In genomic region chr14:46821873-46822716, GRCm38 (mm10) we compare ENCODE assay signal across 8 mouse cellular contexts. TPM values are rescaled to one million over a fixed set of nuclear protein-coding genes. Genes with fewer than 3 reads are reported as not detected.
DNase-seq lines count a peak whose midpoint lies in the region; ATAC-seq and TF ChIP-seq lines count a peak whose summit lies in the region.

Gene Gmfb, minus strand, starts transcription at chr14:46822242.

- H3K27me3 ChIP-seq in CH12.LX (replicated peaks): no peaks in the 10 kb centered on the region
- no peaks in the 10 kb centered on the region for H3K27me3 ChIP-seq in forebrain, embryonic 11.5 days (ENCODE audit: control insufficient read depth, insufficient read depth, low read length)
- H3K27me3 ChIP-seq in heart, embryonic 16.5 days (ENCODE audit: control insufficient read depth, insufficient read depth, low read length): no peaks in the 10 kb centered on the region
- H3K27me3 ChIP-seq in liver, embryonic 16.5 days (ENCODE audit: control insufficient read depth, insufficient read depth, low read depth, low read length): no peaks in the 10 kb centered on the region
- peaks cover 11% of the 10 kb centered on the region; the same call in 1 of the 2 replicates for H3K27me3 ChIP-seq in neural tube, embryonic 13.5 days
- no peaks in the 10 kb centered on the region for H3K27me3 ChIP-seq in testis, adult 2 months (ENCODE audit: control insufficient read depth, insufficient read depth, low read length)

- H3K4me1 ChIP-seq in CH12.LX (ENCODE audit: control insufficient read depth in 1 of 2, insufficient read depth in 2 of 2): peaks cover 10 to 33% of the 10 kb centered on the region in 2 experiments
- H3K4me1 ChIP-seq in forebrain, embryonic 11.5 days (replicated peaks; ENCODE audit: control insufficient read depth, insufficient read depth, low read length): peaks cover 5% of the 10 kb centered on the region; the same call in 1 of the 2 replicates
- peaks cover 14% of the 10 kb centered on the region for H3K4me1 ChIP-seq in heart, embryonic 16.5 days (ENCODE audit: control insufficient read depth, insufficient read depth, low read length)
- peaks cover 21% of the 10 kb centered on the region for H3K4me1 ChIP-seq in liver, embryonic 16.5 days (ENCODE audit: control insufficient read depth, low read depth, low read length)
- peaks cover 22% of the 10 kb centered on the region for H3K4me1 ChIP-seq in neural tube, embryonic 13.5 days (replicated peaks)
- H3K4me1 ChIP-seq in testis, adult 2 months (ENCODE audit: control insufficient read depth, insufficient read depth, low read length): peaks cover 5% of the 10 kb centered on the region

- TF ChIP-seq RAD21 in CH12.LX (IDR thresholded peaks at IDR 0.05; ENCODE audit: low read depth, low read length): no peak; the same call in none of the 2 replicates

- no peak; the same call in 1 of the 2 replicates for TF ChIP-seq EP300 in CH12.LX (IDR thresholded peaks at IDR 0.05; ENCODE audit: low read length)

- H3K4me3 ChIP-seq in CH12.LX (replicated peaks in 1 of 3; ENCODE audit: low read depth in 2 of 3, low read length in 2 of 3, poor library complexity in 1 of 3): peak within 1 kb of the TSS; percentile 68 to 84 (median 83)
- peak within 1 kb of the TSS; percentile 89 for H3K4me3 ChIP-seq in forebrain, embryonic 11.5 days (ENCODE audit: low read depth, low read length)
- H3K4me3 ChIP-seq in heart, embryonic 16.5 days (ENCODE audit: low read length): peak within 1 kb of the TSS; percentile 85
- H3K4me3 ChIP-seq in liver, embryonic 16.5 days (ENCODE audit: low read depth, low read length): peak within 1 kb of the TSS; percentile 92
- H3K4me3 ChIP-seq in neural tube, embryonic 13.5 days: peak within 1 kb of the TSS; percentile 89
- H3K4me3 ChIP-seq in testis, adult 2 months (ENCODE audit: control insufficient read depth, low read depth, low read length): peak within 1 kb of the TSS; percentile 98

- peak; percentile 85 for TF ChIP-seq POLR2A in CH12.LX (IDR thresholded peaks at IDR 0.05; ENCODE audit: low read depth, low read length)
- TF ChIP-seq POLR2A in testis, adult 2 months (IDR thresholded peaks at IDR 0.05; ENCODE audit: control insufficient read depth, low read depth, low read length): peak; percentile 84

- in situ Hi-C loops in CH12.LX (cut with MboI; ENCODE audit: low pct_ligation_motif_present, low pct_unique_long_range_greater_than_20kb, low sequenced_read_pairs): no loop called here

- H3K36me3 ChIP-seq in CH12.LX (replicated peaks in 1 of 2; ENCODE audit: control insufficient read depth in 1 of 2, insufficient read depth in 1 of 2, low read length in 1 of 2): peaks cover 2 to 8% of the 10 kb centered on the region in 2 experiments
- H3K36me3 ChIP-seq in forebrain, embryonic 11.5 days (ENCODE audit: control insufficient read depth, insufficient read depth, low read length): no peaks in the 10 kb centered on the region
- H3K36me3 ChIP-seq in heart, embryonic 16.5 days (ENCODE audit: control insufficient read depth, insufficient read depth): peaks cover 1% of the 10 kb centered on the region
- H3K36me3 ChIP-seq in liver, embryonic 16.5 days (ENCODE audit: control insufficient read depth, insufficient read depth): no peaks in the 10 kb centered on the region
- H3K36me3 ChIP-seq in neural tube, embryonic 13.5 days: peaks cover 1% of the 10 kb centered on the region; the same call in 1 of the 2 replicates
- no peaks in the 10 kb centered on the region; the same call in 1 of the 2 replicates for H3K36me3 ChIP-seq in testis, adult 2 months (ENCODE audit: control insufficient read depth, insufficient read depth, low read length)

- peak in 1 of 2 experiments; percentile 30; a peak in 1 of 4 replicates for TF ChIP-seq CTCF in CH12.LX (conservative IDR thresholded peaks at IDR 0.05 in 1 of 2, IDR thresholded peaks at IDR 0.05 in 1 of 2; ENCODE audit: low read depth in 2 of 2, low read length in 2 of 2)
- TF ChIP-seq CTCF in testis, adult 2 months (IDR thresholded peaks at IDR 0.05; ENCODE audit: control insufficient read depth, insufficient read depth, insufficient replicate concordance, low read depth, low read length): no peak

- H3K27ac ChIP-seq in CH12.LX (ENCODE audit: insufficient read depth, low read depth): peak within 1 kb of the TSS; percentile 39
- H3K27ac ChIP-seq in forebrain, embryonic 11.5 days (ENCODE audit: low read depth, low read length): peak within 1 kb of the TSS; percentile 76
- H3K27ac ChIP-seq in heart, embryonic 16.5 days (ENCODE audit: low read length): peak within 1 kb of the TSS; percentile 93
- peak within 1 kb of the TSS; percentile 93 for H3K27ac ChIP-seq in liver, embryonic 16.5 days (ENCODE audit: low read length)
- peak within 1 kb of the TSS; percentile 82 for H3K27ac ChIP-seq in neural tube, embryonic 13.5 days (replicated peaks)
- peak within 1 kb of the TSS; percentile 100 for H3K27ac ChIP-seq in testis, adult 2 months (ENCODE audit: control insufficient read depth, insufficient read depth, low read depth, low read length)

- H3K79me2 ChIP-seq in CH12.LX (replicated peaks; ENCODE audit: control insufficient read depth, extremely low read depth, insufficient read depth, poor library complexity, severe bottlenecking): peaks cover 24% of the 10 kb centered on the region

- WGBS in forebrain, embryonic 11.5 days: 1% methylated on average over 65 of the region's 65 CpGs
- under 1% methylated on average over 65 of the region's 65 CpGs for whole genome bisulfite sequencing in heart, embryonic 16.5 days
- 1% methylated on average over 65 of the region's 65 CpGs for WGBS in liver, embryonic 16.5 days (ENCODE audit: insufficient replicate concordance)
- under 1% methylated on average over 65 of the region's 65 CpGs for WGBS in neural tube, embryonic 13.5 days

- H3K9me3 ChIP-seq in CH12.LX (replicated peaks; ENCODE audit: low read length): no peaks in the 10 kb centered on the region
- H3K9me3 ChIP-seq in forebrain, embryonic 11.5 days (ENCODE audit: control insufficient read depth, low read length): no peaks in the 10 kb centered on the region
- no peaks in the 10 kb centered on the region for H3K9me3 ChIP-seq in heart, embryonic 16.5 days (replicated peaks; ENCODE audit: control insufficient read depth, low read length)
- no peaks in the 10 kb centered on the region for H3K9me3 ChIP-seq in liver, embryonic 16.5 days (replicated peaks; ENCODE audit: control insufficient read depth, low read length)
- no peaks in the 10 kb centered on the region for H3K9me3 ChIP-seq in neural tube, embryonic 13.5 days

- H3K4me2 ChIP-seq in CH12.LX (ENCODE audit: insufficient read depth, low read depth, poor library complexity, severe bottlenecking): peak within 1 kb of the TSS; percentile 99
- H3K4me2 ChIP-seq in forebrain, embryonic 11.5 days (ENCODE audit: low read depth, low read length, severe bottlenecking): peak within 1 kb of the TSS; percentile 68
- peak within 1 kb of the TSS; percentile 93 for H3K4me2 ChIP-seq in heart, embryonic 16.5 days (ENCODE audit: low read depth, low read length)
- peak within 1 kb of the TSS; percentile 70 for H3K4me2 ChIP-seq in liver, embryonic 16.5 days (ENCODE audit: low read depth, low read length)
- peak within 1 kb of the TSS; percentile 70 for H3K4me2 ChIP-seq in neural tube, embryonic 13.5 days

- peak within 1 kb of the TSS; percentile 89 for H3K9ac ChIP-seq in CH12.LX (ENCODE audit: insufficient read depth, low read depth)
- H3K9ac ChIP-seq in forebrain, embryonic 11.5 days (ENCODE audit: low read length): peak within 1 kb of the TSS; percentile 83
- H3K9ac ChIP-seq in heart, embryonic 16.5 days (ENCODE audit: low read length): peak within 1 kb of the TSS; percentile 92
- H3K9ac ChIP-seq in liver, embryonic 16.5 days (ENCODE audit: low read depth, low read length): peak within 1 kb of the TSS; percentile 92
- peak within 1 kb of the TSS; percentile 89 for H3K9ac ChIP-seq in neural tube, embryonic 13.5 days

- peak; percentile 95 for ATAC-seq in forebrain, embryonic 11.5 days (replicated peaks; ENCODE audit: low FRiP score)
- ATAC-seq in heart, embryonic 16.5 days (replicated peaks; ENCODE audit: extremely low read depth, insufficient read depth, low FRiP score): peak; percentile 95
- ATAC-seq in liver, embryonic 16.5 days (ENCODE audit: low read depth): peak; percentile 98
- ATAC-seq in neural tube, embryonic 13.5 days (ENCODE audit: low read depth): peak; percentile 96

- dilution Hi-C loops in CH12.LX (cut with MboI; ENCODE audit: extremely low pct_ligation_motif_present, extremely low pct_unique_long_range_greater_than_20kb, low sequenced_read_pairs): no loop called here

- DNase-seq in CH12.LX (ENCODE audit: extremely low read depth): peak; percentile 90
- DNase-seq in c-Kit-positive CD71-positive TER-119-negative erythroid progenitor cells, embryonic 14.5 days (ENCODE audit: low read depth): peak; percentile 85
- peak; percentile 94 for DNase-seq in forebrain, embryonic 11.5 days (ENCODE audit: low spot score)
- DNase-seq in kidney, postnatal 36 days: peak; percentile 96 to 97

TF ChIP-seq in CH12.LX, 34 proteins besides CTCF, POLR2A, EP300 and RAD21 (continues in another document):
- TF ChIP-seq SMC3 (IDR thresholded peaks at IDR 0.05; ENCODE audit: low read depth, low read length): no peak
- peak; percentile 83 for TF ChIP-seq ZMIZ1 (IDR thresholded peaks at IDR 0.05; ENCODE audit: low read depth, low read length)
- TF ChIP-seq MAX (IDR thresholded peaks at IDR 0.05; ENCODE audit: low read length): peak; percentile 94
- peak; percentile 95 for TF ChIP-seq USF1 (IDR thresholded peaks at IDR 0.05; ENCODE audit: low read depth, low read length)
- TF ChIP-seq UBTF (IDR thresholded peaks at IDR 0.05; ENCODE audit: low read depth, low read length): no peak; the same call in 1 of the 2 replicates
- no peak for TF ChIP-seq JUN (IDR thresholded peaks at IDR 0.05; ENCODE audit: insufficient read depth, low read depth, low read length)
- TF ChIP-seq MYC (IDR thresholded peaks at IDR 0.05; ENCODE audit: low read depth, low read length): peak; percentile 91; the same call in 1 of the 2 replicates
- peak; percentile 82 for TF ChIP-seq USF2 (conservative IDR thresholded peaks at IDR 0.05; ENCODE audit: low read depth, low read length)
- no peak; the same call in 1 of the 2 replicates for TF ChIP-seq POLR2AphosphoS2 (IDR thresholded peaks at IDR 0.05; ENCODE audit: low read depth, low read length)
- peak; percentile 80 for TF ChIP-seq MEF2A (IDR thresholded peaks at IDR 0.05; ENCODE audit: borderline replicate concordance, low read depth, low read length)
- TF ChIP-seq RCOR1 (conservative IDR thresholded peaks at IDR 0.05; ENCODE audit: low read depth, low read length): peak; percentile 89

RNA-seq across cellular contexts. Expression of gene Gmfb, which starts in this region (rescaled TPM):
- total RNA-seq in CH12.LX (2012; rRNA removed) (27.2 and 33.8 TPM in 2 replicates), CH12.LX (2014; rRNA removed) (97.6 and 110 TPM in 2 replicates)
- 60.4 and 70.1 TPM in 2 replicates for polyA plus RNA-seq in CH12.LX (2012; ENCODE audit: insufficient read length, low read depth)
- 103 and 116 TPM in 2 replicates for polyA plus RNA-seq in forebrain, embryonic 11.5 days (2014; fragmentation: Nextera tagmentation; extraction: Ambion mirVana)
- polyA plus RNA-seq in heart, embryonic 16.5 days (2015; fragmentation: Nextera tagmentation; extraction: Ambion mirVana): 48.3 and 53.8 TPM in 2 replicates
- 22.5 and 24.2 TPM in 2 replicates for polyA plus RNA-seq in liver, embryonic 16.5 days (2015; fragmentation: Nextera tagmentation; extraction: Ambion mirVana)
- polyA plus RNA-seq in neural tube, embryonic 13.5 days (2015; fragmentation: Nextera tagmentation; extraction: Ambion mirVana): 100 and 110 TPM in 2 replicates
- polyA plus RNA-seq in testis, adult 2 months (2012; rRNA removed): 56.6 and 69.6 TPM in 2 replicates

Comparison
In these comparisons a context has a peak if more than half of its experiments do, and no peak if none do; other contexts are left out.
1. Peak in every context shown above with its lines: DNase-seq, ATAC-seq, H3K4me3 ChIP-seq and H3K27ac ChIP-seq.
2. H3K27ac ChIP-seq: peak in every context shown above with its lines; median percentile 100 in testis, adult 2 months; 93 in heart, embryonic 16.5 days; 93 in liver, embryonic 16.5 days; 82 in neural tube, embryonic 13.5 days; 76 in forebrain, embryonic 11.5 days; 39 in CH12.LX.